Mouse (Mus musculus): ENCODE data around the gene Arl6ip5. TPM values are rescaled to one million over a fixed set of nuclear protein-coding genes. Genes with fewer than 3 reads are reported as not detected.
"Not testable (repeated sequence)": the region's sequence is repeated elsewhere in the genome, so short reads cannot be mapped to it uniquely, and the experiment has no call there.

The Arl6ip5 gene
- polyA plus RNA-seq, 1 experiment from 2014 or later = 114 TPM

GRCm38 (mm10) chr6:97227067-97227847 lies 16.8 kb downstream of the Arl6ip5 start:
- Histone ChIP-seq H3K4me3 (no peak overlapping the region), H3K9ac (replicated peaks) (no peak overlapping the region), H3K4me2 (replicated peaks) (no peak overlapping the region), H3K27me3 (no peaks in the 10 kb centered on the region), H3K4me1 (peaks cover 2% of the 10 kb centered on the region; the same call in 1 of the 2 replicates), H3K9me3 (no peaks in the 10 kb centered on the region), H3K27ac (replicated peaks) (no peak overlapping the region), H3K36me3 (peaks cover 15% of the 10 kb centered on the region)
- no peak for ATAC-seq (replicated peaks)
- 96% methylated on average over 9 of the region's 9 CpGs for WGBS

- WGBS = 92% methylated on average over 7 of the region's 7 CpGs
- Histone ChIP-seq H3K9me3 (no peaks in the 10 kb centered on the region), H3K36me3 (peaks cover 25% of the 10 kb centered on the region), H3K9ac (replicated peaks) (no peak overlapping the region), H3K4me2 (replicated peaks) (no peak overlapping the region), H3K27ac (replicated peaks) (no peak overlapping the region), H3K4me3 (no peak overlapping the region), H3K4me1 (no peaks in the 10 kb centered on the region), H3K27me3 (no peaks in the 10 kb centered on the region)
- ATAC-seq (replicated peaks) = no peak
Measured at GRCm38 (mm10) chr6:97234911-97235668, 24.6 kb downstream of the Arl6ip5 start.

- Histone ChIP-seq H3K9ac (replicated peaks) (no peak overlapping the region), H3K9me3 (no peaks in the 10 kb centered on the region), H3K4me2 (replicated peaks) (no peak overlapping the region), H3K4me3 (no peak overlapping the region), H3K4me1 (no peaks in the 10 kb centered on the region), H3K27me3 (no peaks in the 10 kb centered on the region), H3K27ac (replicated peaks) (no peak overlapping the region), H3K36me3 (peaks cover 16% of the 10 kb centered on the region)
- 98% methylated on average over 5 of the region's 5 CpGs for whole genome bisulfite sequencing
- ATAC-seq (replicated peaks) = no peak
Measured at GRCm38 (mm10) chr6:97236088-97236487, 25.6 kb downstream of the Arl6ip5 start.

GRCm38 (mm10) chr6:97239360-97239759 lies 28.9 kb downstream of the Arl6ip5 start:
- H3K9me3 ChIP-seq = no peaks in the 10 kb centered on the region
- ATAC-seq (replicated peaks) = no peak
- H3K27ac ChIP-seq (replicated peaks) = no peak overlapping the region
- H3K4me3 ChIP-seq = no peak overlapping the region
- no peak overlapping the region for H3K4me2 ChIP-seq (replicated peaks)
- H3K4me1 ChIP-seq = no peaks in the 10 kb centered on the region
- H3K36me3 ChIP-seq = 0 out of 2 replicates have a peak, but pooled peaks cover 2% of the 10 kb centered on the region
- no peaks in the 10 kb centered on the region for H3K27me3 ChIP-seq
- 97% methylated on average over 6 of the region's 6 CpGs for WGBS
- H3K9ac ChIP-seq (replicated peaks) = no peak overlapping the region

- Histone ChIP-seq H3K9ac (replicated peaks) (no peak overlapping the region), H3K4me3 (no peak overlapping the region), H3K4me2 (replicated peaks) (no peak overlapping the region), H3K9me3 (no peaks in the 10 kb centered on the region), H3K27me3 (no peaks in the 10 kb centered on the region), H3K27ac (replicated peaks) (no peak overlapping the region), H3K4me1 (no peaks in the 10 kb centered on the region), H3K36me3 (no peaks in the 10 kb centered on the region)
- ATAC-seq (replicated peaks) = no peak
- 78% methylated on average over 5 of the region's 5 CpGs for WGBS
Measured at GRCm38 (mm10) chr6:97240092-97240491, 29.6 kb downstream of the Arl6ip5 start.

- Histone ChIP-seq H3K4me3 (no peak overlapping the region), H3K36me3 (no peaks in the 10 kb centered on the region), H3K27me3 (no peaks in the 10 kb centered on the region), H3K4me2 (replicated peaks) (no peak overlapping the region), H3K27ac (replicated peaks) (no peak overlapping the region), H3K9me3 (no peaks in the 10 kb centered on the region), H3K9ac (replicated peaks) (no peak overlapping the region), H3K4me1 (no peaks in the 10 kb centered on the region)
- ATAC-seq (replicated peaks) = no peak
- WGBS = 90% methylated on average over 4 of the region's 4 CpGs
Measured at GRCm38 (mm10) chr6:97242522-97242921, 32.0 kb downstream of the Arl6ip5 start.

- ATAC-seq (replicated peaks) = no peak
- Histone ChIP-seq H3K4me3 (no peak overlapping the region), H3K4me1 (no peaks in the 10 kb centered on the region), H3K4me2 (replicated peaks) (no peak overlapping the region), H3K27me3 (no peaks in the 10 kb centered on the region), H3K9me3 (no peaks in the 10 kb centered on the region), H3K9ac (replicated peaks) (no peak overlapping the region), H3K27ac (replicated peaks) (no peak overlapping the region), H3K36me3 (no peaks in the 10 kb centered on the region)
Measured at GRCm38 (mm10) chr6:97245200-97245599, 34.7 kb downstream of the Arl6ip5 start.

- Histone ChIP-seq H3K27me3 (no peaks in the 10 kb centered on the region), H3K36me3 (no peaks in the 10 kb centered on the region), H3K4me1 (no peaks in the 10 kb centered on the region), H3K4me2 (replicated peaks) (no peak overlapping the region), H3K9ac (replicated peaks) (no peak overlapping the region), H3K9me3 (no peaks in the 10 kb centered on the region), H3K4me3 (no peak overlapping the region), H3K27ac (replicated peaks) (no peak overlapping the region)
- ATAC-seq (replicated peaks) = no peak
- WGBS = 43% methylated on average over 6 of the region's 6 CpGs
Measured at GRCm38 (mm10) chr6:97250966-97251365, 40.5 kb downstream of the Arl6ip5 start.

GRCm38 (mm10) chr6:97252086-97252485 lies 41.6 kb downstream of the Arl6ip5 start:
- no peak for ATAC-seq (replicated peaks)
- no peak overlapping the region for H3K4me3 ChIP-seq
- no peak overlapping the region for H3K4me2 ChIP-seq (replicated peaks)
- H3K9me3 ChIP-seq = no peaks in the 10 kb centered on the region
- WGBS = 79% methylated on average over 5 of the region's 5 CpGs
- no peak overlapping the region for H3K9ac ChIP-seq (replicated peaks)
- H3K27ac ChIP-seq (replicated peaks) = no peak overlapping the region
- H3K4me1 ChIP-seq = no peaks in the 10 kb centered on the region
- H3K36me3 ChIP-seq = no peaks in the 10 kb centered on the region
- H3K27me3 ChIP-seq = no peaks in the 10 kb centered on the region

- Histone ChIP-seq H3K4me2 (replicated peaks) (no peak within 1 kb of the TSS), H3K27me3 (no peaks in the 10 kb centered on the region), H3K27ac (replicated peaks) (no peak within 1 kb of the TSS), H3K36me3 (no peaks in the 10 kb centered on the region), H3K4me3 (no peak within 1 kb of the TSS), H3K9ac (replicated peaks) (no peak within 1 kb of the TSS), H3K4me1 (no peaks in the 10 kb centered on the region), H3K9me3 (no peaks in the 10 kb centered on the region)
- 35% methylated on average over 9 of the region's 9 CpGs for WGBS
- ATAC-seq (replicated peaks) = no peak
Measured at GRCm38 (mm10) chr6:97252711-97253221, 42.3 kb downstream of the Arl6ip5 start, which contains the start of gene Lmod3. Gene Lmod3, minus strand, starts transcription at chr6:97252759.

GRCm38 (mm10) chr6:97258489-97258888 lies 48.0 kb downstream of the Arl6ip5 start:
- no peak overlapping the region for H3K4me2 ChIP-seq (replicated peaks)
- H3K9ac ChIP-seq (replicated peaks) = no peak overlapping the region
- no peak overlapping the region for H3K4me3 ChIP-seq
- no peak overlapping the region for H3K27ac ChIP-seq (replicated peaks)
- no peaks in the 10 kb centered on the region for H3K27me3 ChIP-seq
- no peaks in the 10 kb centered on the region for H3K9me3 ChIP-seq
- no peaks in the 10 kb centered on the region for H3K36me3 ChIP-seq
- WGBS = 97% methylated on average over 1 of the region's 1 CpGs
- H3K4me1 ChIP-seq = no peaks in the 10 kb centered on the region
- no peak for ATAC-seq (replicated peaks)

- not testable (repeated sequence) for H3K27ac ChIP-seq (replicated peaks)
Measured at GRCm38 (mm10) chr6:97259926-97260325, 49.4 kb downstream of the Arl6ip5 start.

More at GRCm38 (mm10) chr6:97259926-97260325, 49.4 kb downstream of the Arl6ip5 start:
- not testable (repeated sequence) for H3K4me2 ChIP-seq (replicated peaks); ATAC-seq (replicated peaks); H3K9me3 ChIP-seq; H3K4me3 ChIP-seq; H3K4me1 ChIP-seq; H3K36me3 ChIP-seq; H3K9ac ChIP-seq (replicated peaks); H3K27me3 ChIP-seq
- 82% methylated on average over 2 of the region's 2 CpGs for WGBS
